Mouse (Mus musculus) intestine, embryonic 16.5 days (tissue): Measurements from ENCODE around the gene 4933414I15Rik. TPM values are rescaled to one million over a fixed set of nuclear protein-coding genes. Genes with fewer than 3 reads are reported as not detected.

Experiments
- ATAC-seq: fragments of 200-750 bp; cut with Nextera tagmentation; 2 replicates; pipeline ENCODE4 v1.8.0; 2017; ENCODE audit warnings: moderate TSS enrichment, moderate library complexity
- H3K27ac ChIP-seq: fragments of 300-500 bp; sonication (generic); 2 replicates; pipeline ENCODE4 v1.5.1; 2014; ENCODE audit warnings: mild to moderate bottlenecking, low read length
- H3K27me3 ChIP-seq: fragments of 300-500 bp; sonication (generic); replicated peaks from 2 replicates; pipeline ENCODE4 v1.6.1; 2014; ENCODE audit warnings: low read length, control low read depth, mixed read lengths; ENCODE audit not compliant: control insufficient read depth, insufficient read depth
- H3K36me3 ChIP-seq: fragments of 300-500 bp; sonication (generic); 2 replicates; pipeline ENCODE4 v1.6.1; 2014; ENCODE audit warnings: low read length, control low read depth; ENCODE audit not compliant: control insufficient read depth, insufficient read depth
- H3K4me1 ChIP-seq: fragments of 300-500 bp; sonication (generic); 2 replicates; pipeline ENCODE4 v1.6.1; 2014; ENCODE audit warnings: low read length, control low read depth, mixed read lengths; ENCODE audit not compliant: control insufficient read depth, insufficient read depth
- H3K4me2 ChIP-seq: fragments of 300-500 bp; sonication (generic); 2 replicates; pipeline ENCODE4 v1.6.1; 2014; ENCODE audit warnings: low read depth, low read length, control low read depth
- H3K4me3 ChIP-seq: fragments of 300-500 bp; sonication (generic); 2 replicates; pipeline ENCODE4 v1.5.1; 2014; ENCODE audit warnings: mild to moderate bottlenecking, low read length
- H3K9ac ChIP-seq: fragments of 300-500 bp; sonication (generic); 2 replicates; pipeline ENCODE4 v1.6.1; 2014; ENCODE audit warnings: low read depth, low read length
- H3K9me3 ChIP-seq: fragments of 300-500 bp; sonication (generic); 2 replicates; pipeline ENCODE4 v1.6.1; 2016; ENCODE audit warnings: low read length, control low read depth; ENCODE audit not compliant: control insufficient read depth
- WGBS: fragments of 180-500 bp; shearing (Covaris S2); extraction: QIAGEN DNeasy Blood & Tissue Kit; methylation state at CpG from one replicate; pipeline ENCODE4 v1.1.7; 2014; 5-methylcytosine and 5-hydroxymethylcytosine counted together
- polyA plus RNA-seq: library from polyadenylated mRNA; unstranded; fragments of >200 nt; fragmentation: Nextera tagmentation; extraction: Ambion mirVana; gene quantifications from 2 replicates; pipeline ENCODE4 v1.2.1, GENCODE M21; 2015

4933414I15Rik gene
- polyA plus RNA-seq, 1 experiment from 2014 or later = not detected

DNA sequence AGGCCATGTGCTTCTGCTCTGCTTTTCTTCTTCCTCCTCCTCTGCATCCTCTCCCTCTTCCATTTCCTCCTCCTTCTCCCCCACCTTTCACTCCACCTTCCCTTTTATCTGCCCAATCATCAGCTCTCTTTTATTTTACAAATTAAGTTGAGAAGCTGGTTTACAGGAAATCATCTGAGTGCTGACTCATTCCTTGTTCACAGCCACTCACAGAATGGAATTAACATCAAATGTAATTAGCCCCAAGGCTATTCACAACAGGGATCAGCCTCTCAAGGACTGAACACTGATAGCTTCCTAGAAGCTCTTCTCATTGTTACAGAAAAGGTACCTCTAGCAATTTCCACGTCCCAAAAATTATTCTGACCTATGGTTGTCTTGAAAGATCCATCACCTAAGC lies 46.2 kb downstream of the 4933414I15Rik start:
- Histone ChIP-seq H3K27me3 (no peaks in the 10 kb centered on the region), H3K4me1 (no peaks in the 10 kb centered on the region), H3K9ac (no peak overlapping the region), H3K9me3 (peaks cover 41% of the 10 kb centered on the region), H3K4me2 (no peak overlapping the region), H3K27ac (no peak overlapping the region), H3K4me3 (no peak overlapping the region), H3K36me3 (peaks cover 24% of the 10 kb centered on the region)
- no peak for ATAC-seq
- 56% methylated on average over 1 of the region's 1 CpGs for WGBS

DNA sequence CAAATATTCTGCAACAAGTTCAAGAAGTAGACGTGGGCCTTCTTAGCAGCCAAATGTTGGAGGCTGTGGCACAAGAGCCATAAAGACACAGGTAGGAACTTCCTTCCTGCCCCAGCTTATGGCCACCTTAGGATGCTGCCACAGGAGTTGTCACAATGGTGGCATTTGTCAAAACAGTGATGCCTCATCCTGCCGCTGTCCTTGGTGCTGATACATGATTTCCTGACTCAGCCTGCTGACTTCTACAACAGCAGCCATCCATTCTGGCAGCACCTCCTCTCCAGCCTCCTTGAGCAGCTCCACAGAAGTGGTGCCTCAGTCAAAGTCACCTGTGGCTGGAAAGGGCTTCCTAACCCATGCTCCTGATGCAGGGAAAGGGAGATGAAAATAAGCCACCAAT lies 51.1 kb downstream of the 4933414I15Rik start:
- H3K9ac ChIP-seq = no peak overlapping the region
- no peak for ATAC-seq
- 34% methylated on average over 2 of the region's 2 CpGs for WGBS
- H3K36me3 ChIP-seq = no peaks in the 10 kb centered on the region
- H3K27me3 ChIP-seq = no peaks in the 10 kb centered on the region
- H3K27ac ChIP-seq = no peak overlapping the region
- no peak overlapping the region for H3K4me3 ChIP-seq
- peaks cover 11% of the 10 kb centered on the region for H3K9me3 ChIP-seq
- H3K4me2 ChIP-seq = no peak overlapping the region
- no peaks in the 10 kb centered on the region for H3K4me1 ChIP-seq

Other genes starting within 250 kb of the 4933414I15Rik start
- gene Zfp354c, start 116.0 kb downstream of the 4933414I15Rik start, polyA plus RNA-seq = 11.1 and 11.6 TPM in 2 replicates
- gene Zfp879, start 102.2 kb downstream of the 4933414I15Rik start, polyA plus RNA-seq = 0.43 and 0.45 TPM in 2 replicates
- not detected in 2 replicates for gene Grm6, start 93.1 kb downstream of the 4933414I15Rik start, polyA plus RNA-seq
- gene Zfp454, start 56.1 kb downstream of the 4933414I15Rik start, polyA plus RNA-seq = 3.0 and 4.9 TPM in 2 replicates
- gene Zfp2, start 27.6 kb downstream of the 4933414I15Rik start, polyA plus RNA-seq = 8.1 and 9.1 TPM in 2 replicates
- gene Zfp354b, start 12.1 kb downstream of the 4933414I15Rik start, polyA plus RNA-seq = 0.68 and 1.0 TPM in 2 replicates
- not detected in 2 replicates for gene Prop1, start 10.0 kb upstream of the 4933414I15Rik start, polyA plus RNA-seq
- gene Olfr1378, start 22.8 kb upstream of the 4933414I15Rik start, polyA plus RNA-seq = not detected in 2 replicates
- gene Olfr1377, start 38.2 kb upstream of the 4933414I15Rik start, polyA plus RNA-seq = not detected in 2 replicates
- gene Olfr51, start 59.8 kb upstream of the 4933414I15Rik start, polyA plus RNA-seq = not detected in 2 replicates
- not detected in 2 replicates for gene Olfr54, start 70.5 kb upstream of the 4933414I15Rik start, polyA plus RNA-seq
- gene Olfr1375, start 104.3 kb upstream of the 4933414I15Rik start, polyA plus RNA-seq = not detected in 2 replicates
- gene Zfp354a, start 115.5 kb upstream of the 4933414I15Rik start, polyA plus RNA-seq = 5.4 and 6.2 TPM in 2 replicates